Mouse (Mus musculus) gastrocnemius, postnatal 14 days (tissue): ENCODE data around the gene Wrap53. TPM values are rescaled to one million over a fixed set of nuclear protein-coding genes. Genes with fewer than 3 reads are reported as not detected.

ENCODE experiments used
- DNase-seq: peaks from one replicate; pipeline ENCODE4 v3.0.0; 2021; ENCODE audit warnings: mixed read lengths
- intact Hi-C: fragments of 180-260 bp; cut with DNase I; formaldehyde crosslinking; loops from one replicate; pipeline ENCODE4 v1.15.1; 2025; ENCODE audit warnings: low total_unique reads
- total RNA-seq, 2 experiments: library from RNA; stranded (reverse); gene quantifications; 2 replicates each; pipeline ENCODE4 v1.2.3; 2021

The Wrap53 gene
- total RNA-seq, 2 experiments from 2014 or later = 3.5 to 4.0 TPM

DNA sequence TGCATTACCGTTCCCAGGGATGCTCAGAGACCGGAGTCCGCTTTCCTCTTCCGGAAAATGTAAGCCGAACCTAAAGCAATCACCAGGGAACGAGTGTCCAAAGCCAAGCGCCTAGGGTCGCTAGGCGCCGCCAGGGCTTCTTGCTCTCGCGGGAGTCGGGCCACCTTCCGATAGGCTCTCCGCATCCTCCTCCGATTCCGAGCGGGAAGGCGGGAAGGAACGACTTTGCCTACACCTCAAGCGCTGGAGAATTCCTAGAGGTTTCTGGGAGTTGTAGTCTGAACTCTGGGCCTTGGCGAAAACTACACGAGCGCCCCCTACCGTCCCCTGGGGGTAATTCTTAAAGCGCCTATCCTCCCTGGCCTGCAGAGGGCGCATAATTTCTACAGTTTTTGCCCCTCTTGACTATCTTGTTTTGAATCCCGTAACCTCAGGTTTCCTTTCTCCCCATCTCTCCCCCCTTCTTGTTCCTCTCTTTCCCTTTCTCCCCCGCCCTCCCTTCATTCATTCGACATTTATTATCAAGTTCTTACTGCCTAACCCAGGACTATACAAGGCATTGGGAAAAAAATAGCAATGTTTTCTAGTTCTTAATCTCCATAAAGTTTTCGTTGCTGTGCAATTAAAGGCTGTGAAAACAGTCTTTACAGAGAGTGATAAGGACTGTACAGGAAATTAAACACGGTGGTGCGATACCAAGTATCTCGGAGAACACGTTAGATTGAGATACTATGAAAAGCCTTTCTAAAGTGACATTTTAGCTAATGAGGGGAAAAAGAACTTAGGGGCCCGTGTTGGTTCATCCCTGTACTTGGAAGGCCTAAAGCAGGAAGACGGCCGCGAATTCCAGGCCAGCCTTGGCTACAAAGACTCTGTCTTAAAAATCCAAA, 682 bp downstream of the Wrap53 start:
- intact Hi-C loops = loop anchor here (5.0 kb wide), 1 partner anchor 33 kb away; no protein-coding TSS in a partner anchor
- peak; percentile 92 for DNase-seq

DNA sequence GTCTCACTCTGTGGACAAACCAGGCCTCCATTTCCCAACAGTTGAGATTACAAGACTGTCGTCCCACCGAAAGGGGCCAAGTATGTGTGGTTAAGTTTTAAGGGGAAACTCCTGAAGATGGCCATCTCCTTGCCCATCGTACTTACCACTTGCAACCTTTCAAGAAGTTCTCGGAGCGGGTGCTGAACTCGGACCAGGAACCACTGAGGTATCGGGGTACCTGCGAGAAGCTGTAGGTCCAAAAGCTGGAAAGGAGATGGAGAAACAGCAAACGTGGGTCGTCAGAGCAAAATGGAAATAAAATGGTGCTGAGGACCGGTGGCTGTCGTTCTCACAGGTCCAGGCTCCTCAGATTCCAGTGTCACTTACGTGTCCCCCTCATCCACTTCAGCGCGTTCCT, 1.8 kb downstream of the Wrap53 start:
- intact Hi-C loops = loop anchor here (5.0 kb wide), 1 partner anchor 34 kb away; no protein-coding TSS in a partner anchor
- no peak for DNase-seq

DNA sequence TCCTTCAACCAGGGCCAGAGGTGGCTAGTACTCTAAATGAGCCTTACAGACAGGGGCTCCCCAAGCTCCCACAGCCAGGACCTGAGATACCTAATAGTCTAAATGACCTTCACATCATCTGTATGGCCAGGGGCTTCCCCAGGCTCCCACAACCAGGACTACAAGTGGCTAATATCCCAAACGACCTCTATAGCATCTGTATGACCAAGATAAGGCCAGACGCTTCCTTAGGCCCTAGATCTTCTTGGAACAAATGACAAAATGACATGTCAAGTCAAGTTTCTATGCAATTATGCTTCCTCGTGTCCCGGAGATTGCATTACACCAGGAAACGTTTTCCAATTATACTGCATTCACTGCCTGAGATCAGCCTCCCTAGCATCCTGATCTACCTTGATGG, 3.7 kb downstream of the Wrap53 start:
- intact Hi-C loops = loop anchor here (5.0 kb wide), 1 partner anchor 36 kb away; no protein-coding TSS in a partner anchor
- DNase-seq = no peak

DNA sequence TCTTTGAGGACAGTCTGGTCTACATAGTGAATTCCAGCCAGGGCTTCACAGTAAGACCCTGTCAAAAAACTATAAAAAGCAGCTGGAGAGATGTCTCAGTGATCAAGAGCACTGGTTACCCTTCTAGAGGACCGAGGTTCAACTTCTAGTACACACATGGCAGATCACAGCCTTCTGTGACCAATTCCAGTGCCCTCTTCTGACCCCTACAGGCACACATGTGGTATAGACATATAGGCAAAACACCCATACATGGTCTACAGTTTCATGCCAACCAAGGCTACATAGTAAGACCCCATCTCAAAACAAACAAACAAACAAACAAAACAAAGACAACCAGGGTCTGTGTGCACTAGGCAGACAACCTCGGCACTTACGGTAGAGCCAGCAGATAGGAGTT, 4.8 kb downstream of the Wrap53 start:
- no peak for DNase-seq
- intact Hi-C loops = loop anchor here (5.0 kb wide), 1 partner anchor 37 kb away; no protein-coding TSS in a partner anchor

DNA sequence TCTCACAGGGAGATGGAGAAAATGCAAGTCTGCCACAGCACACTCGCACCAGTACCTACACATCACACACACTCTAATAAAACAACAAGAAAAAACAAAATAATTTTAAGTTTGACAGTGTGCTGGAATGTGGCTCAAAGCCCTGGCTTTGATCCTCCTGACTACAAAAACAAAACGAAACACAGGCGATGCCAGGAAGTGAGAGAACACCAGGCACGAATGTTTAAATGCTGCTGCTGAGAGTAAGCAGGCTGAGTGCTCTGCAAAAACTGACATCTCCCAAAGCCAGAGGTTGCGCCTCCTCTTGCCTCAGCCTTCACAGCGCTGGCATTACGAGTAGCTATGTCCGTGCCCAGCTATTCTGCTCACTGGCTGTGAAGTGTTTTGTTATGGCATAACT, 14.9 kb downstream of the Wrap53 start:
- intact Hi-C loops = no loop called here
- no peak for DNase-seq

DNA sequence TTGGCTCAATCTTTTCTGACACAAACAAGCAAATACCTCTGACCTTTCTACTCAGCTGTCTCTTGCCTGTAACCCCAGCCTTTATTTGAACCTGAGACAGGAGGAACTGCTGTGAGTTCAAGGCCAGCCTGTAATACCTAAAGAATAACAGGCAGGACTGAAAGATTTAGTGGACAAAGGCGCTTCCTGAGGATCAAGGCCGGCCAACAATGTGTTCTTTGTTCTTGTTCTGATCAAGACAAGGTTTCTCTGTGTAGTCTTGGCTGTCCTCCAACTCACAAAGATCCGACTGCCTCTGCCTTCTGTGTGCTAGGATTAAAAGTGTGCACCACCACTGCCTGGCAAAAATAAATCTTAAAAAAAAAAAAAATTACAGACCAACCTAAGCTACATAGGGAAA, 15.7 kb downstream of the Wrap53 start:
- intact Hi-C loops = no loop called here
- no peak for DNase-seq

DNA sequence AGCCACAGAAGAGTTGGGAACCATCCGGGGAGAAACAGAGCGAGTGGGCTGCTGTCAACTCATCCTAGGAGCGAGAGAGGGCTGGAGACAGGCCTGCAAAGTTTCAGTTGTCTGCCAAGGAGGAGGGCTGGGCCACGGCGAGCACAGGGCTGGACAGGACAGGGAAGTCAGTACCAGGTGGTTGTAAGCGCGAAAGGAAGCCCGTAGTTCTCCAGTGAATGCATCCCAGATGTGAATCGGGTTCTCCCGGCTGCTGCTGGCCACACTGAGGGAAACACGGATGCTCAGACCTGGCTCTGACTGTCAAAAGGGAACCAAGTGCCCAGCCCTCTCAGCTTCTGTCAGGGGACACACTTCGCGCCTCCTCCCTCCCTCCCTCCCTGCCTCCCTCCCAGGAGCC, 16.7 kb downstream of the Wrap53 start:
- no peak for DNase-seq
- intact Hi-C loops = no loop called here

DNA sequence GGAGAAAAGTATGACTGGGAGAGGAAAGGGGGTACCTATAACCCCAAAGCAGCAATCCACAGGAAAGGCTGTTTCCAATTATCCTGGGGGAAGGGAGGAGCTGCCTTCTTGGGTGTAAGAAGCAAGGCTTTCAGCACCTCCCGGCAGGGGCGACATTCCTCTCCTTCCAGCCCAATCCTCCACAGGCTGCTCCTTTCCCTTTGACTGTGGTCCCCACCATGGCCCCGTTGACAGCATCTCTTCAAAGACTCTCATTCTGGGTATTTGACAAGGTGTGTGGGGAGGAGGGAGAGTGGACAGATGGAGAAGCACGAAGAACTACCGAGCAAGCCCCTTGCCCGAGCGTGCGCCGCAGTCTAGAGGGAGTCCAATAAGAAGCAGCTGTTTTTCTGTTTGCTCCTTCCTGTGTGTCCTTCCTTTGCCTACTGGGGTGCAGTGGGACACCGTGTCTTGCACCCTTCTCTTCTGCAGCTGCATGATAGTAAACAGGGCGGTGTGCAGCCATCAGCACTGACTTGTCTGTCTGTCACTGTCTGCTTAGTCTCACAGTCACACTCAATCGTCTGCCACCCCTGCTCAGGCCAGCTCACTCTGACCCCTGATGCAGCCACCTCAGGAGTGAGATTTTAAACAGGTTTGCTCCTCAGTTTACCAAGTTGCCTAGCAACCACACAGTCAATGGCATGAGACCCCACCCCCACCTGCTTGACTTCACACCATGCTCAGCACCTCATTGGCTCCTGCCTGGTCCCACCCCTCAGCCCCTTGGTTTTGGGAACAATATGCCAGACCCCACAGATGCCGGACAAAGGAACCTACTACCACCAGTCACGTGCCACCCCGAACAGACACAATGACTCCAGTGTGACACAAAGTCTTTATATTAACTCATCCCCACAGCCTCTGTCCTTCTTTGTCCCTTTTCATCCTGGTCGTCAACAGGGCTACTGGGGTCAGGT, 18.9 kb downstream of the Wrap53 start:
- no peak for DNase-seq
- intact Hi-C loops = no loop called here

DNA sequence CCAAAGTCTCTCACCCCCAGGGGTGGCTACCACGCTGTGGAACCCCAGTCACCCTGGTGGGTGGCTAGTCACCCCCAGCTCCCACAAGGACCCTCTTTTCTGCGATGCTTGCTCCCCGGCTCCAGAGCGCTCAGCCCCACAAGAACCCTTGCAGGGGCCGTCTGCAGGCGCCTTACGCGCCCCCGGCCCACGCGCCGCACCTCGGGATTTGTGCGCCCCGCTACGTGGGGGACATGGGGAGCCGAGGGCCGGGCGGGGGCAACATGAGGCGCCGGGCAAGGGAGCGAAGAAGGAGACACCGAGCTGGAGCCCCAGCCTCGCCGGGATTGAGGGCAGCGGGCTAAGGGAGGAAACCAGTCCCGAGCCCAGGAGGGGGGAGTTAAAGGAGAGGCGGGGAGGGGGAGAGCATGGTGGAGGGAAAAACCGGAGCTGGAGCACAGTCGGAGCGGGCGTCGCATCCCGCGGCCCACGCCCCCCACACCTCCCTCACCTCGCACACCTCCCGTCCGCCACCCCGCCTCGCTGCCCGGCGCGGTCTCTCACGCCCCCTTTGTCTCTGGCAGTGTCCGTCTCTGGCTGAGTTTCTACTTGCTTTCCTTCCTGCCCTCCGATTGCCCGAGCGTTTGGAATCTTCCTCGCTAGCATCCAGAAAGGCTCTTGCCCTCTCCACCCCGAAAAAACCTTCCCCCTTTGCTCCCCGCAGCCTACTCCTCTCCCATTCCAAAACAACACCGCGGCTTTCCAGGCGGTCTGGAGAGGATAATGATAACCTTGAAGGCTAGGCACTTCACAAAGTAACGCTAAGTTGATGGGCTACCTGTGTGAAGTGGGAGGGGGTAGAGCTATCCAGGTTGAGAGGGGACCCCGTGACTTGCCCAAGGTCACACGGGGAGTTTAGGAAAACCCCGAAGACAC, 19.9 kb downstream of the Wrap53 start, which contains the start of gene Efnb3:
TSS of gene Efnb3 (minus strand) at position 355 of the 915 bp plus-strand sequence.
- intact Hi-C loops = no loop called here
- DNase-seq = peak; percentile 21

DNA sequence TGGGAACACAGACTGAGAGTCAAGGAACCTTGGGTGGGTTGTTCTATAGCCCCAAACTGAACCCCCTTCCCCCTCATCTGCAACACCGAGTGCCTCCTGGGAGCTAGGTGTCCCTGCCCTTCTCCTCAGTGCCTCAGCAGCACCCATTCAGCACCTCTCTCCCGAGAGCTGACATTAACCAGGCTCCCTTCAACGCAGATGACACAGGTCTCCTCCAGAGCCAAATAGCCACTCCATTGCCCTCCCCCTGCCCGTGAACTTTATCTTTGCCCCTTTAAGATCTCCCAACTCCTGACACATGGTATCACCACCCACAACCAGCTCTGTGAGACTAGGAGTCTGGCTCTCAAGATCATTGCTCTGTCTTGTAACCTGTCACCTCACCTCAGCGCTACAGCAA, 20.9 kb downstream of the Wrap53 start:
- no peak for DNase-seq

DNA sequence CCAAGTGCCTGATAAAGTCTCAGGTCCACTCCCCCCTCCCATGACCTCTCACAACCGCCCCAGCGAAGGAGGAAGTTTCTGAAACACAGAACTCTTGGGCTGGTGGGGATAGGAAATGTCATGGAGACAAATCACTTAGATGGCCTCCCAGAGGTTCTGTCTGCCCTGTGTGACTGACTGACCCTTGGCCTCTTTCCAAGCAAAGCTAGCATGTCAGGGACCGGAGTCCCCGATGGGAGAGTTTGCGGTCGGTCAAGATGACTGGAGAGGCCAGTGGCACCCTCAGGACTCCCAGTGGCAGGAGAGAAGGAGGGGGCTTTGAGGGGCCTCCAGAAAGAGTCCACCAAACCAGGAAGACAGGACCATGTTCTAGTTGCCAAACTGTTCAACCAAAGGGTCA, 21.3 kb downstream of the Wrap53 start:
- DNase-seq = no peak
- intact Hi-C loops = no loop called here

More for the DNA sequence above, 20.9 kb downstream of the Wrap53 start:
- intact Hi-C loops = no loop called here

DNA sequence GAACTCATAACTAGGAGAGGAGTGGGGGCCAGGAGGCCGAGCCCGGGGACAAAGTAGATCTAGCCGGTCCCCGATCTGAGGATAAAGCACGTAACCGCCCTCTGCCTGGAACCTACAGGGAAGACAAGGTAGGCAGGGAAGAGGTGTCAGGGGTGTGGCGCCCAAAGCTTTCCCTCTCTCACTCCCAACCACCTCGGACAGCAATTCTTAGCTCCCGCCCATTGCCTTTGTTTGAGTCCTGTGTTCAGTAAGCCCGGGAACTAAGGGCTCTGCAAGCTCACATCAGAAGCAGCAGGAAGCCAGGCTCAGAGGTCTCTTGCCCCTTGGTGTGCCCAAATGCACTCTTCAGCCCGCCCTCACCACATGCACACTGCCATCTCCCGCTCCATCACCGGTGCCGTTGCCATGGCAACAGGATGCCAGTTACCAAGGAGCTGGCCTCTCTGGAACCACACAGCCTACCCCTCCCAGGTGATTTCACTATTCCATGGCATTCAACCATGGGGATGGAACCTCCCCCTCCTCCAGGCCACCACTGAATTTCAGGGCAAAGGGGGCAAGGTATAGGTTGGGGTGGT, 22.6 kb downstream of the Wrap53 start:
- DNase-seq = no peak
- intact Hi-C loops = no loop called here

DNA sequence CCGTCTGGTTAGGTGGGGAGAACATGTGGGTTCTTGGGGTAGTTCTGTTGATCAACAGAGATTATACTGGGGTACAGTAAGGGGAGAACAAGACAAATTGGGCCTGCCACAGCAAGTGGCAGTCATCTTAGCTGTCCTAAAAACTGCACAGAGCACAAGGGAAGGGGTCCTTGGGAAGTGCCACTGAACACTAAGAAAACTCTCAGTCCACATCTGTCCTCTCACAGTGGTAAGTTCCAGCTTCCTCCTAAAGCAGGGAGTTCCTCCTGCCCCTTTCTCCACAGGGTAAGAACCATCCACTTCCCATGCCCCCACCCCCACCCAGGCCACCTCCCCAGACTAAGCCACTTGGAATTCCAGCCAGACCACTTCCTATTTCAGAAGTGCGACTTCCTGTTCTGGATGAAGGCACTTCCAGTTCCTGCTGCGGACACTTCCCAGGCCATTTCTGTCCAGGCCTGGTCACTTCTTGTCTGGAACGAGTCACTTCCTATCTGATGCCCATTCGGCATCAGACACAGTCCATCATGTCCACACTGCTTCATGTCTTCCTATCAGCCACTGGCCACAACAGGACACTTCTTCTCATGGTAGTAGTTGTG, 25.4 kb downstream of the Wrap53 start:
- intact Hi-C loops = no loop called here
- no peak for DNase-seq

DNA sequence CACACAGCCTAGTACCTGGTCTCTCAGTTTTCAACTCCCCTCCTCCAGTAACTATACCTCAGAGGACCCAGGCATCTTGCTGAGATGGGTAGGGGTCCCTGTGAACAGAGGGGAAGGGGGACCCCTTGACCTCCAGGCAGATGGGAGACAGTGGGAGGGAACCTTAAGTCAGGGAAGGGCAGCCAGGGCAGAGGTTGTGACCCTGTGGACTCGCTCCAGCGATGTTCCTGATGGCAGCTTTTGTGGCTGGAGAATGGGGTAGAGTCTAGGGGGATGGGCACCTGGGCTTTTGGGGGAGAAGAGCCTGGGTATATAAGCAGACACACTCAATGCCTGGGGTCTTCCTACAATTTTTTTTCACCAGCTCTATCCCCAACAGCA, 26.7 kb downstream of the Wrap53 start:
- intact Hi-C loops = no loop called here
- DNase-seq = no peak

DNA sequence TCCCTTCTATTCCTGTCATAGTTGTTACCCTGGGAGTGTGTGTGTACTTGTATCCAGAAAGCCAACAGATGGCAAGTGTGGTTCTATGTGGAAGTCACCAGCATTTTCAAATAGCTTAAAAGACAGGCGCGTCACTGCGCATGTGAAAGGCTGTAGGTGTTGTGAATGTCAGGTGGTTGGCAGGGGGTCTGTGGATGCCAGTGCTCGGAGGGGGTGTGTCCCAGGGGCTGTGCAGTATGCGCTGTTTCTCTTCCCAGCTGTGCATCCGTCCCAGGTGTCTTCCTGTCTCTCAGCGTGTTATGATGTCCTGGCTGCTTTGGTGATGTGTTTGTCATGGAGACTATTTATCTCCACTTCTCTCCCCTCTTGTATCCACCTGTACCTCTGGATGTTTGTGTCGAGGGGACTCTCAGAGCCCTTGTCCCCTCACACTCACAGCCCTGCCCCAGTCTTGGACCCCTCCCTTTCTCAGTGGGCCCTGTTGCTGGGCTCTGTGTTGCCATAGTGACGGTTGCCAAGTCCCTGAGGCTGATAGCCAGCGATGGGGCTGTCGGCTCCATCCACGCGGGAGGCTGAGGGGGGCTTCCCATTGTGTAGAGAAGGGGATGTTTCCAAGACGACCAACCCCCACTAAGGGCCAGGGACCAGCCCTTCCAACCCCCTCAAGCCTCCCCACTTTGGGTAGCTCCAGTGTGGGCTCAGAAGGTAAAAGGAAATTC, 27.3 kb downstream of the Wrap53 start:
- intact Hi-C loops = no loop called here
- no peak for DNase-seq

DNA sequence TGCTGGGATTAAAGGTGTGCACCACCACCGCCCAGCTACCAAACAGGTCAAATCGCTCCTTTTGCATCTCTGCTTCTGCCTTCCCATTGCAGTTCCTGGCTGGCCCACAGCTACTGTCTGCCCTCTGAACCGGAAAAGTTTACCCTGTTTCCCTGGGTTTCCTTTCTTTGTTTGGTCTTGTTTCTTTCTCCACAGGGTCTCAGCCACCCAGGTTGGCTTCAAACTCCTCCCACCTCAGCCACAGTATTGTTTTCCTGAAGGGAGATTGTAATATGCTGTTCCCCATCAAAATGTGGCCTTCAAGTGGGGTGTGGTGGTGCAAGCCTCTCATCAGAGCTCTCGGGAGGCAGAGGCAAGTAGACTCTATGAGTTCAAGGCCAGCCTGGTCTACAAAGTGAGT, 28.7 kb downstream of the Wrap53 start:
- DNase-seq = no peak
- intact Hi-C loops = no loop called here

DNA sequence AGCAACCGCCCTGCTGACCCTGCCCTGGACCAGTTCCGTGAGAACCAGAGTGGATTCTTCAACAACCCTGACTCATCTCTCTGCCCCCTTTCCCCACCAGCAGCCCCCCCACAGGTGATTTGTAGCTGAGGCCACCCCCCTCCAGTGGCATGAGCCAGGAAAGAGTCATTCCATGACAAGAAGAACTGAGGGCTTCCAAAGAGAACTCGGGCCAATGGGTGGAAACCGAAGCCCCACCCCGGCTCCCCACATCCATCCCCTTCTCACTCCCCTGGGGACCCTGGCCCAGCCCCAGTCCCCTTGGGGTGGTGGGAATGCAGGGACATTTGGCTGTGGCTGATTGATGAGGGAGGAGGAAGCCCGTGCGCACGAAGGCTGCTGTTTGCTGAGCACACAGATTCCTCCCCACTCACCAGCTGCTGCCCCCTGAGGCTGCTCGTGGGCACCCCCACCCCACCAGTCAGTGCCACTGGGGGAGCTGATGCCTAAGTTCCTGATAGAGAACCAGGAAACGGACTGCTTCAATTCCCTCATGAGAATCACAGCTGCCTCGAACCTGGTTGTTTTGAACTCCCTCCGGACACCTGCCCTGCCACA, 30.9 kb downstream of the Wrap53 start, which contains the start of gene Dnah2:
TSS of gene Dnah2 (minus strand) at position 51 of the 597 bp plus-strand sequence.
- DNase-seq = no peak
- intact Hi-C loops = no loop called here
